Comparison of ENCODE assay signal across 8 mouse cellular contexts in genomic region chr11:69415327-69415667, GRCm38 (mm10). TPM values are rescaled to one million over a fixed set of nuclear protein-coding genes. Genes with fewer than 3 reads are reported as not detected.
DNase-seq lines count a peak whose midpoint lies in the region; ATAC-seq lines count a peak whose summit lies in the region.

No protein-coding gene starts in this region.

- no peak for ATAC-seq in megakaryocyte, adult 5-6 weeks (ENCODE audit: poor library complexity, severe bottlenecking)
- ATAC-seq in forebrain, embryonic 16.5 days: peak; percentile 7; the same call in 1 of the 2 replicates
- ATAC-seq in hindbrain, embryonic 13.5 days (ENCODE audit: low FRiP score): peak; percentile 14; the same call in 1 of the 2 replicates
- no peak for ATAC-seq in limb, embryonic 15.5 days (ENCODE audit: insufficient number of reproducible peaks, low FRiP score, low TSS enrichment, low read depth)
- 0 out of 2 replicates have a peak, but pooled peaks have one; percentile 6 for ATAC-seq in neural tube, embryonic 11.5 days (ENCODE audit: insufficient read depth, low FRiP score, low TSS enrichment)

- H3K36me3 ChIP-seq in megakaryocyte, embryonic 14.5 days (replicated peaks; ENCODE audit: low read length): peaks cover 24% of the 10 kb centered on the region
- no peaks in the 10 kb centered on the region for H3K36me3 ChIP-seq in forebrain, embryonic 16.5 days (ENCODE audit: control insufficient read depth, insufficient read depth)
- H3K36me3 ChIP-seq in hindbrain, embryonic 13.5 days: peaks cover 13% of the 10 kb centered on the region
- H3K36me3 ChIP-seq in limb, embryonic 15.5 days: peaks cover 7% of the 10 kb centered on the region; the same call in 1 of the 2 replicates
- no peaks in the 10 kb centered on the region; the same call in 1 of the 2 replicates for H3K36me3 ChIP-seq in neural tube, embryonic 11.5 days (ENCODE audit: control insufficient read depth, insufficient read depth, low read length)

- peak; percentile 71 for DNase-seq in neural tube, embryonic 11.5 days (ENCODE audit: low spot score)
- no peak for DNase-seq in layer of hippocampus, adult 9-10 months (ENCODE audit: low spot score)

- peaks cover 80% of the 10 kb centered on the region for H3K4me1 ChIP-seq in megakaryocyte, embryonic 14.5 days
- peaks cover 15% of the 10 kb centered on the region for H3K4me1 ChIP-seq in brown adipose tissue, adult 24 weeks (ENCODE audit: control insufficient read depth, insufficient read depth, insufficient read length, low read length)
- peaks cover 66% of the 10 kb centered on the region for H3K4me1 ChIP-seq in forebrain, embryonic 16.5 days (replicated peaks; ENCODE audit: control insufficient read depth, insufficient read depth, low read length)
- H3K4me1 ChIP-seq in hindbrain, embryonic 13.5 days (replicated peaks): peaks cover 76% of the 10 kb centered on the region
- peaks cover 69% of the 10 kb centered on the region for H3K4me1 ChIP-seq in limb, embryonic 15.5 days
- peaks cover 55% of the 10 kb centered on the region for H3K4me1 ChIP-seq in neural tube, embryonic 11.5 days (ENCODE audit: control insufficient read depth, insufficient read depth, low read length)

- H3K4me3 ChIP-seq in megakaryocyte, embryonic 14.5 days (replicated peaks): peak overlapping the region; percentile 95
- peak overlapping the region; percentile 68 for H3K4me3 ChIP-seq in brown adipose tissue, adult 24 weeks (ENCODE audit: insufficient read depth, low read depth, low read length)
- H3K4me3 ChIP-seq in forebrain, embryonic 16.5 days (replicated peaks; ENCODE audit: low read length): peak overlapping the region; percentile 75
- peak overlapping the region; percentile 83 for H3K4me3 ChIP-seq in hindbrain, embryonic 13.5 days
- peak overlapping the region; percentile 62 for H3K4me3 ChIP-seq in limb, embryonic 15.5 days
- peak overlapping the region; percentile 81 for H3K4me3 ChIP-seq in neural tube, embryonic 11.5 days (ENCODE audit: low read depth, low read length)

- H3K27me3 ChIP-seq in megakaryocyte, embryonic 14.5 days (replicated peaks): peaks cover under 1% of the 10 kb centered on the region
- H3K27me3 ChIP-seq in forebrain, embryonic 16.5 days (replicated peaks; ENCODE audit: control insufficient read depth, insufficient read depth, low read length): no peaks in the 10 kb centered on the region
- peaks cover 6% of the 10 kb centered on the region; the same call in 1 of the 2 replicates for H3K27me3 ChIP-seq in hindbrain, embryonic 13.5 days
- H3K27me3 ChIP-seq in limb, embryonic 15.5 days: no peaks in the 10 kb centered on the region
- H3K27me3 ChIP-seq in neural tube, embryonic 11.5 days (ENCODE audit: control insufficient read depth, insufficient read depth, low read length): no peaks in the 10 kb centered on the region

- H3K9me3 ChIP-seq in megakaryocyte, embryonic 14.5 days: no peaks in the 10 kb centered on the region
- no peaks in the 10 kb centered on the region for H3K9me3 ChIP-seq in forebrain, embryonic 16.5 days (ENCODE audit: control insufficient read depth, low read length)
- no peaks in the 10 kb centered on the region for H3K9me3 ChIP-seq in hindbrain, embryonic 13.5 days
- H3K9me3 ChIP-seq in limb, embryonic 15.5 days: no peaks in the 10 kb centered on the region
- no peaks in the 10 kb centered on the region for H3K9me3 ChIP-seq in neural tube, embryonic 11.5 days (ENCODE audit: control insufficient read depth, low read length)

- 2% methylated on average over 3 of the region's 3 CpGs for WGBS in forebrain, embryonic 16.5 days
- 0% methylated on average over 3 of the region's 3 CpGs for WGBS in hindbrain, embryonic 13.5 days
- WGBS in limb, embryonic 15.5 days: 0% methylated on average over 3 of the region's 3 CpGs
- WGBS in neural tube, embryonic 11.5 days: 0% methylated on average over 3 of the region's 3 CpGs

- peak overlapping the region; percentile 96 for H3K4me2 ChIP-seq in forebrain, embryonic 16.5 days (ENCODE audit: low read length)
- peak overlapping the region; percentile 99 for H3K4me2 ChIP-seq in hindbrain, embryonic 13.5 days
- H3K4me2 ChIP-seq in limb, embryonic 15.5 days: peak overlapping the region; percentile 94
- peak overlapping the region; percentile 94 for H3K4me2 ChIP-seq in neural tube, embryonic 11.5 days (ENCODE audit: low read depth)

- H3K27ac ChIP-seq in brown adipose tissue, adult 24 weeks (replicated peaks; ENCODE audit: low read depth, low read length): peak overlapping the region; percentile 90
- H3K27ac ChIP-seq in forebrain, embryonic 16.5 days (ENCODE audit: low read length): peak overlapping the region; percentile 99
- peak overlapping the region; percentile 100 for H3K27ac ChIP-seq in hindbrain, embryonic 13.5 days
- peak overlapping the region; percentile 98 for H3K27ac ChIP-seq in limb, embryonic 15.5 days
- H3K27ac ChIP-seq in neural tube, embryonic 11.5 days (ENCODE audit: low read depth, low read length): peak overlapping the region; percentile 100

- H3K9ac ChIP-seq in forebrain, embryonic 16.5 days (replicated peaks; ENCODE audit: low read depth, low read length): peak overlapping the region; percentile 97
- peak overlapping the region; percentile 99 for H3K9ac ChIP-seq in hindbrain, embryonic 13.5 days
- H3K9ac ChIP-seq in limb, embryonic 15.5 days: peak overlapping the region; percentile 76
- H3K9ac ChIP-seq in neural tube, embryonic 11.5 days (ENCODE audit: low read length): peak overlapping the region; percentile 98

RNA-seq across cellular contexts. Expression of gene Kdm6b, which starts 1.8 kb away (rescaled TPM):
- 44.5 and 45.4 TPM in 2 replicates for polyA plus RNA-seq in megakaryocyte, embryonic 14.5 days (2012; ENCODE audit: insufficient read depth, low replicate concordance)
- 27.1 and 29.0 TPM in 2 replicates for total RNA-seq in megakaryocyte, adult 5-6 weeks (2015)
- total RNA-seq in megakaryocyte, adult 5-6 weeks (2017): 5.0 and 6.7 TPM in 2 replicates
- 13.9 and 16.9 TPM in 2 replicates for polyA plus RNA-seq in brown adipose tissue, adult 24 weeks (2012; ENCODE audit: insufficient read depth, insufficient read length, missing spikeins)
- polyA plus RNA-seq in forebrain, embryonic 16.5 days (2015; fragmentation: Nextera tagmentation; extraction: Ambion mirVana): 48.4 and 52.8 TPM in 2 replicates
- 50.6 and 51.3 TPM in 2 replicates for polyA plus RNA-seq in hindbrain, embryonic 13.5 days (2015; fragmentation: Nextera tagmentation; extraction: Ambion mirVana)
- polyA plus RNA-seq in limb, embryonic 15.5 days (2015; fragmentation: Nextera tagmentation; extraction: Ambion mirVana): 30.8 and 32.0 TPM in 2 replicates
- polyA plus RNA-seq in neural tube, embryonic 11.5 days (2014; fragmentation: Nextera tagmentation; extraction: Ambion mirVana): 37.9 and 42.0 TPM in 2 replicates

RNA-seq across cellular contexts. Expression of gene Tmem88, which starts 17.3 kb away (rescaled TPM):
- polyA plus RNA-seq in megakaryocyte, embryonic 14.5 days (2012; ENCODE audit: insufficient read depth, low replicate concordance): 0.35 TPM in 1 of 2 replicates, not detected in the other
- 0.14 TPM in 1 of 2 replicates, not detected in the other for total RNA-seq in megakaryocyte, adult 5-6 weeks (2015)
- total RNA-seq in megakaryocyte, adult 5-6 weeks (2017): 0.18 TPM in 1 of 2 replicates, not detected in the other
- polyA plus RNA-seq in brown adipose tissue, adult 24 weeks (2012; ENCODE audit: insufficient read depth, insufficient read length, missing spikeins): 4.1 and 8.3 TPM in 2 replicates
- 5.9 and 6.2 TPM in 2 replicates for polyA plus RNA-seq in forebrain, embryonic 16.5 days (2015; fragmentation: Nextera tagmentation; extraction: Ambion mirVana)
- polyA plus RNA-seq in hindbrain, embryonic 13.5 days (2015; fragmentation: Nextera tagmentation; extraction: Ambion mirVana): 7.1 and 8.7 TPM in 2 replicates
- polyA plus RNA-seq in limb, embryonic 15.5 days (2015; fragmentation: Nextera tagmentation; extraction: Ambion mirVana): 18.8 and 20.4 TPM in 2 replicates
- 13.1 and 17.2 TPM in 2 replicates for polyA plus RNA-seq in neural tube, embryonic 11.5 days (2014; fragmentation: Nextera tagmentation; extraction: Ambion mirVana)

RNA-seq across cellular contexts. Expression of gene Cyb5d1, which starts 19.9 kb away (rescaled TPM):
- polyA plus RNA-seq in megakaryocyte, embryonic 14.5 days (2012; ENCODE audit: insufficient read depth, low replicate concordance): 0.25 and 2.4 TPM in 2 replicates
- 11.6 and 15.3 TPM in 2 replicates for total RNA-seq in megakaryocyte, adult 5-6 weeks (2015)
- total RNA-seq in megakaryocyte, adult 5-6 weeks (2017): 24.0 and 28.1 TPM in 2 replicates
- 16.1 and 18.9 TPM in 2 replicates for polyA plus RNA-seq in brown adipose tissue, adult 24 weeks (2012; ENCODE audit: insufficient read depth, insufficient read length, missing spikeins)
- 42.5 and 44.2 TPM in 2 replicates for polyA plus RNA-seq in forebrain, embryonic 16.5 days (2015; fragmentation: Nextera tagmentation; extraction: Ambion mirVana)
- 34.9 and 35.5 TPM in 2 replicates for polyA plus RNA-seq in hindbrain, embryonic 13.5 days (2015; fragmentation: Nextera tagmentation; extraction: Ambion mirVana)
- polyA plus RNA-seq in limb, embryonic 15.5 days (2015; fragmentation: Nextera tagmentation; extraction: Ambion mirVana): 30.2 and 36.6 TPM in 2 replicates
- 44.7 and 48.4 TPM in 2 replicates for polyA plus RNA-seq in neural tube, embryonic 11.5 days (2014; fragmentation: Nextera tagmentation; extraction: Ambion mirVana)

RNA-seq across cellular contexts. Expression of gene Naa38, which starts 20.0 kb away (rescaled TPM):
- polyA plus RNA-seq in megakaryocyte, embryonic 14.5 days (2012; ENCODE audit: insufficient read depth, low replicate concordance): 33.8 and 159 TPM in 2 replicates
- 90.6 and 105 TPM in 2 replicates for total RNA-seq in megakaryocyte, adult 5-6 weeks (2015)
- total RNA-seq in megakaryocyte, adult 5-6 weeks (2017): 147 and 161 TPM in 2 replicates
- polyA plus RNA-seq in brown adipose tissue, adult 24 weeks (2012; ENCODE audit: insufficient read depth, insufficient read length, missing spikeins): 249 and 290 TPM in 2 replicates
- polyA plus RNA-seq in forebrain, embryonic 16.5 days (2015; fragmentation: Nextera tagmentation; extraction: Ambion mirVana): 79.2 and 86.1 TPM in 2 replicates
- polyA plus RNA-seq in hindbrain, embryonic 13.5 days (2015; fragmentation: Nextera tagmentation; extraction: Ambion mirVana): 103 and 105 TPM in 2 replicates
- polyA plus RNA-seq in limb, embryonic 15.5 days (2015; fragmentation: Nextera tagmentation; extraction: Ambion mirVana): 143 and 144 TPM in 2 replicates
- polyA plus RNA-seq in neural tube, embryonic 11.5 days (2014; fragmentation: Nextera tagmentation; extraction: Ambion mirVana): 125 and 129 TPM in 2 replicates

RNA-seq across cellular contexts. Expression of gene Chd3, which starts 46.1 kb away (rescaled TPM):
- polyA plus RNA-seq in megakaryocyte, embryonic 14.5 days (2012; ENCODE audit: insufficient read depth, low replicate concordance): 14.5 and 29.7 TPM in 2 replicates
- 13.6 and 13.9 TPM in 2 replicates for total RNA-seq in megakaryocyte, adult 5-6 weeks (2015)
- total RNA-seq in megakaryocyte, adult 5-6 weeks (2017): 17.1 and 19.8 TPM in 2 replicates
- polyA plus RNA-seq in brown adipose tissue, adult 24 weeks (2012; ENCODE audit: insufficient read depth, insufficient read length, missing spikeins): 19.4 and 27.0 TPM in 2 replicates
- polyA plus RNA-seq in forebrain, embryonic 16.5 days (2015; fragmentation: Nextera tagmentation; extraction: Ambion mirVana): 132 and 146 TPM in 2 replicates
- polyA plus RNA-seq in hindbrain, embryonic 13.5 days (2015; fragmentation: Nextera tagmentation; extraction: Ambion mirVana): 92.4 and 93.5 TPM in 2 replicates
- polyA plus RNA-seq in limb, embryonic 15.5 days (2015; fragmentation: Nextera tagmentation; extraction: Ambion mirVana): 77.4 and 89.3 TPM in 2 replicates
- polyA plus RNA-seq in neural tube, embryonic 11.5 days (2014; fragmentation: Nextera tagmentation; extraction: Ambion mirVana): 57.3 and 60.1 TPM in 2 replicates

Comparison
In these comparisons a context has a peak if more than half of its experiments do, and no peak if none do; other contexts are left out.
1. ATAC-seq: peak in forebrain, embryonic 16.5 days (single experiment), hindbrain, embryonic 13.5 days (single experiment) and neural tube, embryonic 11.5 days (single experiment); none in megakaryocyte, adult 5-6 weeks (single experiment) and limb, embryonic 15.5 days (single experiment).
2. Peak in every context shown above with its lines, with median percentiles within 50 percentile points of each other: H3K4me3 ChIP-seq, H3K27ac ChIP-seq, H3K4me2 ChIP-seq and H3K9ac ChIP-seq.